Mouse (Mus musculus): ENCODE measurements around the gene Gal3st2b.
A peak's percentile ranks its signal among the peaks of the same experiment; 100 is the strongest.
"Not testable (repeated sequence)": the region's sequence is repeated elsewhere in the genome, so short reads cannot be mapped to it uniquely, and the experiment has no call there.

The Gal3st2b gene

GRCm38 (mm10) chr1:93918011-93918410, at the start of gene Gal3st2b:
Gal3st2b (plus strand) TSS chr1:93918311.
- not testable (repeated sequence) for DNase-seq

- not testable (repeated sequence) for DNase-seq
These were observed 46.5 kb upstream of the Gal3st2b start for GRCm38 (mm10) chr1:93871594-93872105.

- DNase-seq, result peak; percentile 21
These were observed 43.7 kb upstream of the Gal3st2b start for GRCm38 (mm10) chr1:93874405-93874804.

- not testable (repeated sequence) for DNase-seq
These were observed 36.3 kb upstream of the Gal3st2b start for GRCm38 (mm10) chr1:93881778-93882177.

- not testable (repeated sequence) for DNase-seq
These were observed 27.2 kb upstream of the Gal3st2b start for GRCm38 (mm10) chr1:93890936-93891335.

- DNase-seq, result not testable (repeated sequence)
These were observed 20.7 kb upstream of the Gal3st2b start for GRCm38 (mm10) chr1:93897395-93897794.

GRCm38 (mm10) chr1:93901291-93901690, 16.8 kb upstream of the Gal3st2b start:
- DNase-seq, result not testable (repeated sequence)

DNA sequence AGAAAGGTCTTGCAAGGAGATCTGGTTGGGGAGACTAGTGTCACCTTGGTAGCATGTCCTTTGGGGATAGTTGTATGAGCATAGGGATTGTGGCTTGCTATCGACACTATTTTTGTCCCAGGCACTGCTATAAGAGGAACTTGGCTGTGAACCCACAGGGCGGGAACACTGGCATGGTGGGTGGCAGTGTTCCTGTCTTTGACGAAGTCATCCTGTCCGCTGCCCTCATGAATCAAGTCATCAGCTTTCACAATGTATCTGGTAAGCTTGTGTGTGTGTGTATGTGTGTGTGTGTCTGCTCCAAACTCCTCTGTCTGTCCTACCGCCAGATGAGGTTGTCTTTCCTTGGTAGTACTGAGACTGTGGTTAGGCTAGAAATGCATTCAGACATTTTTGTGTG, 11.4 kb upstream of the Gal3st2b start:
- not testable (repeated sequence) for DNase-seq

DNA sequence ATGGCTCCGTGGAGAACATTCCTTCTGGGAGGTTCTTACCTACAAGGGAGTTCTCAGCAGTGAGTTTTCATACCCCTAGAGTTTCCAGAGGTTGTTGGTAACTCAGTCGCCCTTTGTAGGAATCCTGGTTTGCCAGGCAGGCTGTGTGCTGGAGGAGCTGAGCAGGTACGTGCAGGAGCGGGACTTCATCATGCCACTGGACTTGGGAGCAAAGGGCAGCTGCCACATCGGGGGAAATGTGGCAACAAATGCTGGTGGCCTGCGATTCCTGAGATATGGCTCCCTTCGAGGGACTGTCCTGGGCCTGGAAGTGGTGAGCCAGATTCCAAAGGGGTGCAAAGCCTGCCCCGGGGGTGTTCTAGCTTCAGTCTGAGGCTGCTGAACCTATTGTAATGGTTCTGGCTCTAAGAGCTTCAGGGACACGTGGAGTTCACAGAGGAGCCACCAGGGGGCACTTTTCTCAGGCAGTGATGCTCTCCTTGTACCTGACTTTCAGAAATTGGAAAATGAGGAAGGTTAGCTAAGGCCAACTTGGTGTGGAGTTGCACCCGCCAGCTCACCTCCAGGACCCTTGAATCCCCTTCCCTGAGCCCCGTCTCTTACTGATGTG, 9.0 kb upstream of the Gal3st2b start:
- not testable (repeated sequence) for DNase-seq

- DNase-seq, result not testable (repeated sequence)
These were observed 6.2 kb upstream of the Gal3st2b start for GRCm38 (mm10) chr1:93911877-93912276.

DNA sequence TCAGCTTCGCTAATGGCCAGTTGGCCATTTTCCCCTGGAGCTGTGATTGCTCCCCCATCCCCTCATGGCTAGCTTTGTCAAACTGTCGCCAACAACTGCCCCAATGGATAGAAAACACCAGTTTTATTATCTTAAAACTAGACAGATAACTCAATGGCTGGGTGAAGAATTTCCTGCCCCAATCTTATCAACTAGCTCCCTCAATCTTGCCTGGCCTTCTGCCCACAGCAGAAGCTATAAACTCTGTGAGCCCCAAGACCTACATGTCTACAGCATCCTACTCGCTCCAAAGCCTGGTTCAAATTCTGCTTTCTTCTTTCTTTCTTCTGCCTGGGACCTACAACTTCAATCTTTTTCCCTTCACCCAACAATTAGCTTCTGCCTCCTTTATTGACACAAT, 951 bp upstream of the Gal3st2b start:
- DNase-seq, result not testable (repeated sequence)

DNA sequence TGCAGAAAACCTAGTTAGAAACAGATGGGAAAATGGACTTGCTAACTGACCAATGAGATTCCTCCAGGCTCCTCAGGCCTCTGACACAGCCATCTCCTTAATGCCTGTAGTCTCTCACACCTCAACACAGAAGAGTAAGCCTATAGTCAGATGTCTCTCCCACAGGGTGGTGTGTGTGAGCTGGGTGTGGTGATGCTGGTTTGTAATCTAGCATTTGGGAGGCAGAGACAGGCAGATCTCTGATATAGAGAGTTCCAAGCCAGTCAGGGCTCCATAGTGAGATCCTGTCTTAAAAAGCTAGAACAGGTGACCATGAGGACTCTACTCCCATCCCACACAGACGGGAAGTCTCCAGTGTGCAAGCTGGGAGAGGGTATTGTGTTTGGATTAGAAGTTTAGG, 664 bp downstream of the Gal3st2b start:
- DNase-seq, result not testable (repeated sequence)

DNA sequence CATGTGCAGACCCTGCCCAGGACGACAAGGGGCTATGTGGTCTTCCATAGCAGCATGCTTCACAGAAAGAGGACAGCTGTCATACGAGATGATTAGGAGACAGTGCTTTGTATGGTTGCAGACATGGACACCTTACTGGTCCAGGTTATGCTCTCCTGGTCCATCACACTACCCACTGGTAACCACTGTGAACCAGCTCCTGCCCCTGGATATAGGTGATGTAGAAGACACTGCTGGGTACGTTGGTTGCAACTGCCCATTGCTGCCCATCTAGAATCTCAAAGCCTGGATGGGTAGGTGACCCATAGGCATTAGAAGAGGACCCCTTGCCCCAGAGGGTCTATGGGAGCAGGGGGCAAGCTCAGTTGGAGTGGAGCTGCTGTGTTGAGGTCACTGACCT, 1.2 kb downstream of the Gal3st2b start:
- not testable (repeated sequence) for DNase-seq

DNA sequence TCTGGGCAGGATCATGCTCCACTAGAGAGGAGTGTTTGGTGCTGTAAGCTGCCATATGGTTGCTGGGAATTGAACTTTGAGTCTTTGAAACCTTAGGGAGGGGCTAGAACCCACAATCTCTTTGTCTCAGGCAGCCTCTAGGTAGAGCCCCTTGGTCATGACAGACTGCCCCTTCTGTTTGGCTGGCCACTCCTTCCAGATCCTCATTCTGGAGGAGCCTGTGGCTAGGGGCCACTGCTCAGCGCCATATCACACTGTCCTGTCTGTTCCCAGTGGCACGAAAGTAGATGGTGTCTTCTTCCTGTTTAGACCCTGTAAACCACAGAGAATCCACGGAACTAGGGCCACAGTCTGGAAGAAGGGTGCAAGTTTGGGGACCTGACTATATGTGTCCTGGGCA, 4.5 kb downstream of the Gal3st2b start:
- DNase-seq, result not testable (repeated sequence)

- DNase-seq, result not testable (repeated sequence)
These were observed 5.0 kb downstream of the Gal3st2b start for GRCm38 (mm10) chr1:93923098-93923497.

GRCm38 (mm10) chr1:93935378-93935777, 17.3 kb downstream of the Gal3st2b start:
- not testable (repeated sequence) for DNase-seq

GRCm38 (mm10) chr1:93937807-93938206, 19.7 kb downstream of the Gal3st2b start:
- DNase-seq, result not testable (repeated sequence)

- peak; percentile 8 for DNase-seq
These were observed 20.3 kb downstream of the Gal3st2b start for GRCm38 (mm10) chr1:93938415-93938814.

- DNase-seq, result not testable (repeated sequence)
These were observed 31.0 kb downstream of the Gal3st2b start for GRCm38 (mm10) chr1:93949087-93949486.

DNA sequence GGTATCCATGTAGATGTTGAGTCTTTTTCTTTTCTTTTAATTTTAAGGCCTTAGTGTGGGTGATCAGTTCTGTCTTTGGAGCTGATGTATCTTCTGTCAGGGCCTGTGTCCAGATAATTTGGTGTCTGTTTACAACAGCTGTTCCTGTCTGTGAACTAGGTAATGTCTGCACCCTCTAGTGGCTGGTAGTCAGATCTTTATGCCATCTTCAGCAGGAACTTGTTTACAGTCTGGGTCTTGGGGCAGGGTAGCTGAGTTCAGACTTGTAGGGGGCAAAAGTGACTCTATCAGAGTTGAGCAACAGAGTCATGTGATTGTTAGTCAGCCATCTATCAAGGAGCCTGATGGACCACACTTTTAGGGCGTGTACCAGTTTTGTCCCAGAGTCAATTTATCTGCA, 48.4 kb downstream of the Gal3st2b start:
- not testable (repeated sequence) for DNase-seq

DNA sequence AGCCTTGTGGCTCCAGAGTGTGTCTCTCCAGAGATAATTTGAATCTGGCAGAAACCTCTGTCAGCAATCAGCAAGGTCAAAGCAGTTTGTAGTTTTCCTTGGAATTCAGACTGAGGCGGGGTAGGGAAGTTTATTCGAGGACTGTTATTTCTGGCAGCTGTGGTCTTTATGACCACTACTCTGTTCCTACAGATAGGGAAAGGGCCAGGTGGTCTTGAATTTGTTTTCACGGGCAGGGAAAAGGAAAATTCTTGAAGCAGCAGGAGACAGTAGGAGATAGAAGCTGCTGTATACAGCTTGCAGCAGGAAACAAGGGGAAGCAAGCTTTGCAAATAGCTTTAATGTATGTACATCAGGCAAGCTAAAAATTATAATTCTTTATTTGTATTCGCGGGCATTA, 52.3 kb downstream of the Gal3st2b start:
- not testable (repeated sequence) for DNase-seq

DNA sequence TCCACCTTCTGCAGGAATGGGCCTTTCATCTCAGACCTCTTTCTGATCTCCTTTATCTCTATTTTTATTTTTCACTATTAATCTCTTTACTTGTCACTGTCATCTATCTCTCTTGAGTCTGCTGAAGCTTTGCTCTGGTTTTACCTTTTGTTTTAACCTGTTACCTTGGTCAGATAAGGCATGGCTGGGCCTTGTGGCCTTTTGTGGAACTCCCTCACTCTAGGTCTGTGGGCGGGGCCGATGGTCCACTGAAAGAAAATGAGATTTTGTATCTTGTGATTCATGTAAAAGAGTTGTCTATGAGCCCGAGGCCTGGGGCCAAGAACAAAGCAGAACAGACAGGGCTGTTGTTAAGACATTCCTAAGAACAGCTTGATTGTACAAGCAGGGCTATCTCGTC, 52.7 kb downstream of the Gal3st2b start:
- not testable (repeated sequence) for DNase-seq

DNA sequence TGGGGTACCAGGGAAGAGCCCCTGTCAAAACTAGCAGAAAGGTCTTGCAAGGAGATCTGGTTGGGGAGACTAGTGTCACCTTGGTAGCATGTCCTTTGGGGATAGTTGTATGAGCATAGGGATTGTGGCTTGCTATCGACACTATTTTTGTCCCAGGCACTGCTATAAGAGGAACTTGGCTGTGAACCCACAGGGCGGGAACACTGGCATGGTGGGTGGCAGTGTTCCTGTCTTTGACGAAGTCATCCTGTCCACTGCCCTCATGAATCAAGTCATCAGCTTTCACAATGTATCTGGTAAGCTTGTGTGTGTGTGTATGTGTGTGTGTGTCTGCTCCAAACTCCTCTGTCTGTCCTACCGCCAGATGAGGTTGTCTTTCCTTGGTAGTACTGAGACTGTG, 57.7 kb downstream of the Gal3st2b start:
- not testable (repeated sequence) for DNase-seq

DNA sequence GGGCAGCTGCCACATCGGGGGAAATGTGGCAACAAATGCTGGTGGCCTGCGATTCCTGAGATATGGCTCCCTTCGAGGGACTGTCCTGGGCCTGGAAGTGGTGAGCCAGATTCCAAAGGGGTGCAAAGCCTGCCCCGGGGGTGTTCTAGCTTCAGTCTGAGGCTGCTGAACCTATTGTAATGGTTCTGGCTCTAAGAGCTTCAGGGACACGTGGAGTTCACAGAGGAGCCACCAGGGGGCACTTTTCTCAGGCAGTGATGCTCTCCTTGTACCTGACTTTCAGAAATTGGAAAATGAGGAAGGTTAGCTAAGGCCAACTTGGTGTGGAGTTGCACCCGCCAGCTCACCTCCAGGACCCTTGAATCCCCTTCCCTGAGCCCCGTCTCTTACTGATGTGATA, 60.2 kb downstream of the Gal3st2b start:
- DNase-seq, result not testable (repeated sequence)

GRCm38 (mm10) chr1:93980932-93981331, 62.8 kb downstream of the Gal3st2b start:
- DNase-seq, result not testable (repeated sequence)

All from right cerebral cortex, postnatal 25 days (tissue).